Mouse (Mus musculus) forebrain, embryonic 10.5 days (tissue): ENCODE results near the gene Ctdsp1. TPM values are rescaled to one million over a fixed set of nuclear protein-coding genes. Genes with fewer than 3 reads are reported as not detected.

ENCODE experiments used
- DNase-seq: peaks from one replicate; pipeline ENCODE4 v3.0.0-alpha.2; 2017; ENCODE audit warnings: low spot score; ENCODE audit errors: extremely low spot score
- H3K27ac ChIP-seq: fragments of 300-500 bp; sonication (generic); 2 replicates; pipeline ENCODE4 v1.5.1; 2016; ENCODE audit warnings: mild to moderate bottlenecking
- H3K27me3 ChIP-seq: fragments of 300-500 bp; sonication (generic); 2 replicates; pipeline ENCODE4 v1.6.1; 2016; ENCODE audit warnings: mild to moderate bottlenecking; ENCODE audit not compliant: poor library complexity, severe bottlenecking
- H3K36me3 ChIP-seq: fragments of 300-500 bp; sonication (generic); replicated peaks from 2 replicates; pipeline ENCODE4 v1.6.1; 2016; ENCODE audit warnings: mild to moderate bottlenecking, moderate library complexity
- H3K4me1 ChIP-seq: fragments of 300-500 bp; sonication (generic); 2 replicates; pipeline ENCODE4 v1.6.1; 2016
- H3K4me3 ChIP-seq: fragments of 300-500 bp; sonication (generic); 2 replicates; pipeline ENCODE4 v1.5.1; 2016; ENCODE audit warnings: mild to moderate bottlenecking, moderate library complexity
- H3K9me3 ChIP-seq: fragments of 300-500 bp; sonication (generic); 2 replicates; pipeline ENCODE4 v1.6.1; 2016; ENCODE audit warnings: mild to moderate bottlenecking, moderate library complexity
- WGBS: fragments of 180-500 bp; shearing (Covaris S2); methylation state at CpG from one replicate; pipeline ENCODE4 v1.1.7; 2016; 5-methylcytosine and 5-hydroxymethylcytosine counted together
- polyA plus RNA-seq: library from polyadenylated mRNA; unstranded; fragments of >200 nt; fragmentation: Nextera tagmentation; extraction: Ambion mirVana; gene quantifications from 2 replicates; pipeline ENCODE4 v1.2.1, GENCODE M21; 2016

Ctdsp1 gene
- polyA plus RNA-seq = 38.0 and 38.2 TPM in 2 replicates

DNA sequence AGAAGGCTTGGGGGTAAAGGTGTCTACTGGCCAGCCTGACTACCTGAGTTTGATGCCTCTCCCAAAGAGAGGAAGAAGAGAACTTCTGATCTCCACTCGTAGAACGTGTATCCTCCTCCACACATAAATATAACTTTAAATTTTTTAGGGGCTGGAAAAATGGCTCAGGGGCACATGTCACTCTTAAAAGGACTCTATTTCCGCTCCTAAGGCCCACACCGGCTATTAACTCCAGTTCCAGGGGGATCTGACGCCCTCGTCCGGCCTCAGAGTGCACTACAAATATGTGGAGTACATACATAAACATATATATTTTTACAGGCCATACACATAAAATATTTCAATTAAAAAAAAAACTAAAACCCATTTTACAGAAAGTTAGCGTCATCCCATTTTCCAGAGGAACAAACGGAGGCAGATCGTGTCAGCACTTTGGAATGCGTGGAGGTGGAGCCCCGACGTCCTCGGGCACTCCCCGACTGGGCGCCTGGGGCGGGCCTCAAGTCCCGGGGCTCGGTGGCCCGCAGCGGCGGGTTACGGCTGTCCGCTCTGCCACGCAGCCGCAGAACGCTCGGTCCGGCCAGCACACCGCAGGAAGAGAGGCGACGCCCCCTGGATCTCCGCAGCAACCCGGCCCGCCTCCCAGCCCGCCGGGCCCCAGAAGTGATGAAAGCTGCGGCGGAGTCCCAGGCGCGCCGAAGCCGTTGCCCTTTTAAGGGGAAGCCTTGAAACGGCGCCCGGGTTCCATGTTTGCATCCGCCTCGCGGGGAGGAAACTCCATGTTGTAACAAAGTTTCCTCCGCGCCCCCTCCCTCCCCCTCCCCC lies at the start of gene Ctdsp1:
Gene Ctdsp1 (plus strand): TSS at position 586 of the 825 bp plus-strand sequence.
- peak; percentile 95 for DNase-seq
- H3K27ac ChIP-seq = peak within 1 kb of the TSS; percentile 98
- peak within 1 kb of the TSS; percentile 92 for H3K4me3 ChIP-seq
- H3K9me3 ChIP-seq = no peaks in the 10 kb centered on the region
- WGBS = 2% methylated on average over 50 of the region's 51 CpGs
- H3K27me3 ChIP-seq = peaks cover 30% of the 10 kb centered on the region
- peaks cover 23% of the 10 kb centered on the region for H3K36me3 ChIP-seq
- peaks cover 74% of the 10 kb centered on the region for H3K4me1 ChIP-seq

DNA sequence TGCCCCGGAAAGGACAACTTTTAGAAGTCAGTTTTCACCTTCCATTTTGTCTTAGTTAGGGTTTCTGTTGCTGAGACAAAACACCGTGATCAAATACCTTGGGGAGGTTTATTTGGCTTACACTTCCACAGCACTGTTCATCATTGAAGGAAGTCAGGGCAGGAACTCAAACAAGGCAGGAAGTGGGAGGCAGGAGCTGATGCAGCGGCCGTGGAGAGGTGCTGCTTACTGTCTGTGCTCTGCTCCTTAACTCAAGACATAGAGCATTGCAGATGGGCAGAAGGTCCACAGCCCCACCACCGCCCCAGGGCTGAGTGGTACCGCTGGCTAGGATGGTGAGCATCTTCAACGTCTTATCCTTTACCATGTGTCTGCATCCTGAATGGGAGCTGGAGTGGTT lies 49.4 kb upstream of the Ctdsp1 start:
- 92% methylated on average over 7 of the region's 7 CpGs for WGBS

GRCm38 (mm10) chr1:74342308-74342707 lies 49.0 kb upstream of the Ctdsp1 start:
- H3K4me1 ChIP-seq = peaks cover 17% of the 10 kb centered on the region
- 77% methylated on average over 1 of the region's 1 CpGs for WGBS

More for the DNA sequence above, 49.4 kb upstream of the Ctdsp1 start:
- Histone ChIP-seq H3K27ac (no peak overlapping the region), H3K4me1 (peaks cover 17% of the 10 kb centered on the region), H3K9me3 (peaks cover 3% of the 10 kb centered on the region; the same call in 1 of the 2 replicates), H3K27me3 (no peaks in the 10 kb centered on the region), H3K36me3 (peaks cover 6% of the 10 kb centered on the region), H3K4me3 (no peak overlapping the region)
- DNase-seq = no peak

DNA sequence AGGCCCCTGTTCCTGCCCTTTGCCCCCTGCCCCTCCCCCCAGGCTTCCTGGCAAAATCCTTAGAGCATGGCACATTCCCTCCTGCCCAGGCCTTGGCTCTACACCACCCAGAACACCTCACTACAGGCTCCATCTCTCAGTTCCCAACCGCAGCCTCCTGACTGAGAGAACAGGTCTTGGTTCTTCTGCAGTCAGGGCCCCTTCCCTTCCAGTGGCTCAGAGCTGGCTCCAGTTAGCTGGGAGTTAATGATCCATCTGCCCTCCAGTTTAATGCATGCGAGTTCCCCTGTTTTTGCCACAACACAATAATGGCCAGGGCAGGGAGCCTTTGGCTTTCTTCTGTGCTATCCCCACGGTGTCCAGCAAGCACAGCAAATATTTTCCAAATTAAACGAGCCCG lies 48.1 kb upstream of the Ctdsp1 start:
- DNase-seq = no peak
- H3K27me3 ChIP-seq = no peaks in the 10 kb centered on the region
- H3K4me3 ChIP-seq = no peak overlapping the region
- H3K27ac ChIP-seq = no peak overlapping the region
- peaks cover 3% of the 10 kb centered on the region; the same call in 1 of the 2 replicates for H3K9me3 ChIP-seq
- 75% methylated on average over 5 of the region's 5 CpGs for WGBS
- H3K36me3 ChIP-seq = peaks cover 12% of the 10 kb centered on the region
- peaks cover 16% of the 10 kb centered on the region for H3K4me1 ChIP-seq

More at GRCm38 (mm10) chr1:74342308-74342707, 49.0 kb upstream of the Ctdsp1 start:
- Histone ChIP-seq H3K27me3 (no peaks in the 10 kb centered on the region), H3K36me3 (peaks cover 6% of the 10 kb centered on the region), H3K4me3 (no peak overlapping the region), H3K27ac (no peak overlapping the region), H3K9me3 (peaks cover 3% of the 10 kb centered on the region; the same call in 1 of the 2 replicates)
- no peak for DNase-seq

DNA sequence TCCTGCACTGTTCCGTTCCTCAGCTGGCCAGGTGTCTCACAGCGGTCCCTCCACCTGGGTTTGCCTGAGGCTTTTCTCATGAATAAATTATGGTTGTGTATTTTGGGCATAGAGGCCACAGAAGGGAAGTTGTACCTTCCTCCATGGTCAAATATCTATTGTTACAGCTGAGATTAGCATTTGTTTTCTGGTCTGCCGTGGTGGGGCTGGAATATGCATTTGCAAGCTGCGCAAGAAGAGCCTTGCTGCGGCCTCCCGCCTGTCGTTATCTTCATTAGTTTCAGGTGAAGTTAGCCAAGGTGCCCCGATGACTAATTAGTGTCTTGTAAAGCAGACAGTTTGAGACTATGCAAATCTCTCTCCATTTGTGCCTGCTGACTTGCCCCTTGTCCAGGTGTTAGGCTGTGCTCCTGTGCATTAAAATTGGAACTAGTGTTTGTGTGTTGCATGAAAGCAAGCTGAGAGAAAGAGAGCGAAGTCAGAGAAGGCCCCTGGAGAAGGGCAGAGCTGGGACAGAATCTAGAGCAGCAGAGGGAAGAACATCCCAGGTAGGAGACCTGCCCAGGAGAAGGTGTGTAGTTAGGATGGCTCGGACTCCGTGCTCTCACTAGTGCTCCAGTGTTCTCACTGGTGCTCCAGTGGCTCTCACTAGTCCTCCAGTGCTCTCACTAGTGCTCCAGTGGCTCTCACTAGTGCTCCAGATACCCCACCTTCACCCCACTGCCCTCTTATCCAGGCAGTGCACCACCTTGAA lies 47.0 kb upstream of the Ctdsp1 start:
- Histone ChIP-seq H3K4me3 (no peak overlapping the region), H3K36me3 (peaks cover 23% of the 10 kb centered on the region), H3K27ac (no peak overlapping the region), H3K27me3 (no peaks in the 10 kb centered on the region), H3K9me3 (peaks cover 3% of the 10 kb centered on the region; the same call in 1 of the 2 replicates), H3K4me1 (peaks cover 11% of the 10 kb centered on the region)
- no peak for DNase-seq
- 88% methylated on average over 11 of the region's 11 CpGs for WGBS

- no peak overlapping the region for H3K27ac ChIP-seq
- 92% methylated on average over 13 of the region's 13 CpGs for WGBS
- no peaks in the 10 kb centered on the region for H3K9me3 ChIP-seq
- H3K4me3 ChIP-seq = no peak overlapping the region
- peaks cover 58% of the 10 kb centered on the region for H3K36me3 ChIP-seq
- H3K27me3 ChIP-seq = no peaks in the 10 kb centered on the region
- no peaks in the 10 kb centered on the region for H3K4me1 ChIP-seq
- DNase-seq = no peak
Observed at GRCm38 (mm10) chr1:74351185-74351769, 40.0 kb upstream of the Ctdsp1 start.

DNA sequence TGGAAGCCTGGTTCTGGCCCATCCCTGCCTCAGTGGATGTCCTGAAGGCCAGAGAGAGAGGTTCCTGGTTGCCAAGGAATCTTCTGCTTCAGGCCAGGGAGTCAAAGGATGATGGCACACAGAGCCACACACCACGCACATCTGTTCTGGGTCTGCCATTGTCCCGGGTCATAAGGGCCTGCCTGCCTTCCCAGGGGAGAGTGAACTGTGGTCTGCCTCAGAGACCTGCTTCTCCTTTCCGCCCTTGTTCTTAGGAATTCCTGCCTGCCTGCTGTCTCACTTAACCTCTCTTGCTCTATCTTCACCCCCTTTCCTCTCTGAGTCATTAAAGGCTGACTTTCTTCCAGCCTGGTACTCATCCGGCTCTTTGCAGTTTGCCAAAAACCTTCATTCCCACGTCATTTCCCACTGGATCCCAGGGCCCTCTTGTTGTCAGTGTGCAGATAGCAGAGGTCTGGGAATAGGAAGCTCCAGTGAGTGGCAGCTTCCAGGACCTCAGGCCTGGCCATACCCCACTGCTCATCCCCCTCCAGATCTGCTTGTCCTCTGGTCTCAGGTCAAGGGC lies 38.7 kb upstream of the Ctdsp1 start:
- H3K4me3 ChIP-seq = no peak overlapping the region
- 80% methylated on average over 5 of the region's 5 CpGs for WGBS
- no peak for DNase-seq
- no peaks in the 10 kb centered on the region for H3K9me3 ChIP-seq
- no peak overlapping the region for H3K27ac ChIP-seq
- H3K36me3 ChIP-seq = peaks cover 55% of the 10 kb centered on the region
- H3K4me1 ChIP-seq = no peaks in the 10 kb centered on the region
- H3K27me3 ChIP-seq = no peaks in the 10 kb centered on the region

DNA sequence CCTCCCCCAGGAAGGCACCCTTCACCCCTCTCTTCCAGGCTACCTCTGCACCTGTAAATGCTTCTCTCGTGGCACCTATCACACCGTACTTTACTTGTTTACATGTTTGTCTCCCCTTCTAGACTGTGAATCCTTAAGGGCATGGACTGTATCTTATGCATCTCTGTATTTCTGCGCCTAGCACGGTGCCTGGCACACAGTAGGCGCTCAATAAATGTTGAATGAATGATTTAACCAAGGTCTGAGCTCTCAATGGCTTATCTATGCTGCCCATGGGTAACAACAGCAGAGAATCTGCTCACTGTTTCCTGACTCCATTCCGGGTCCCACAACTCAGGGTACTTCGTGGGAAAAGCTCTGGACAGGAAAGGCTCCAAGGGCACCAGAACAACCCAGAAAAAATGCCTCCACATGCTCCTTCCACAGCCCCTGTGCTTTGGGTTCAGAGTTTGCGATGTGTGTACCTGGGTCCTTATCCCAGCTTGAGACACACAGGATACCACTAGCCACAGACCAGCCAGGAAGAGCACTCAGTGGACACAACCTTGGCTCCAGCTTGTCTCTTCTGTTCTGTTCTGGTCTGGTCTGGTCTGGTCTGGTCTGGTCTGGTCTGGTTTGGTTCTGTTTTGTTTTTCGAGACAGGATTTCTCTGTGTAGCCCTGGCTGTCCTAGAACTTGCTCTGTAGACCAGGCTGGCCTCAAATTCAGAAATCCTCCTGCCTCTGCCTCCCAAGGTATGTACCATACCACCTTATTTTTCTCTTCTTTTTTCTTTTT lies 37.7 kb upstream of the Ctdsp1 start:
- no peaks in the 10 kb centered on the region for H3K9me3 ChIP-seq
- peaks cover 47% of the 10 kb centered on the region for H3K36me3 ChIP-seq
- H3K27ac ChIP-seq = no peak overlapping the region
- no peak overlapping the region for H3K4me3 ChIP-seq
- H3K27me3 ChIP-seq = no peaks in the 10 kb centered on the region
- no peaks in the 10 kb centered on the region for H3K4me1 ChIP-seq
- no peak for DNase-seq
- 92% methylated on average over 9 of the region's 9 CpGs for WGBS

DNA sequence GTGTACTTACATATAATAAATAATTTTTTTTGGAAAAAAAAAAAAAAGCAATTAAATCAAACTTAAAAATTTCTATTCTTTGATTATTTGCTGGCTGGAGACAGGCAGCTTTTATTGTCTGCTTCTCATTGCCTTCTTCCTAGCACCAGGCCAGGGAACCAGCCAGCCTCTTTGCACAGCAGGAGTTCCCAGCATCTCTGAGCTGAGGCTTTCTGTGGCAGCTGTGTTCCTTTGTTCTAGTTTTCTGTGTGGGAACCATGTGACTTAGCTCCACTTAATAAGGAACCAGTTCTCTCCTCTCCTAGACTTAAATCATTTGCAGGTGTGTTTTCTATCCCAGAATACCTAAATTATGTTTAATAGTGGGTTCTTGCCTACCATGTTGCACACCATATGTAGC lies 33.8 kb upstream of the Ctdsp1 start:
- peaks cover 12% of the 10 kb centered on the region for H3K36me3 ChIP-seq
- peaks cover 7% of the 10 kb centered on the region for H3K4me1 ChIP-seq
- no peaks in the 10 kb centered on the region for H3K27me3 ChIP-seq
- H3K27ac ChIP-seq = no peak overlapping the region
- H3K4me3 ChIP-seq = no peak overlapping the region
- no peak for DNase-seq
- H3K9me3 ChIP-seq = no peaks in the 10 kb centered on the region

GRCm38 (mm10) chr1:74359952-74360517 lies 31.3 kb upstream of the Ctdsp1 start:
- Histone ChIP-seq H3K27me3 (no peaks in the 10 kb centered on the region), H3K4me3 (no peak overlapping the region), H3K9me3 (no peaks in the 10 kb centered on the region), H3K27ac (no peak overlapping the region), H3K4me1 (peaks cover 8% of the 10 kb centered on the region), H3K36me3 (no peaks in the 10 kb centered on the region)
- 90% methylated on average over 5 of the region's 5 CpGs for WGBS
- no peak for DNase-seq

DNA sequence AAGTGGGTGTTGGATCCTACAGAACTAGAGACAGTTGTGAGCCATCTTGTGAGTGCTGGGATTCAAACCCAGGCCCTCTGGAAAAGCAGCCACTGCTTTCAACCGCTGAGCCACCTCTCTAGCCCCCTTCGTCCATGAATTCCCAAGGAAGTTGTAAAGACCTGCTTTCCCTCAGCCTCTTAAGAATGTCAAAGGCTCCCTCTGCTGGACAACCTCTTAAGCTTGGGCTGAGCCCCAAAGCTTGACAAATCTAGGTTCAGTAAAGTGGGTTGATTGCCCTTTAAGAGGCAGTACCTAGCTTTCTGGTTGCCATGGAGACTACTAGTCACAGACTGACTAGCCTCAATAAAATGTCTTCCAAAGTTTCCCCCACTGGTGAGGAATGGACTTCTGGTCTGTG lies 29.5 kb upstream of the Ctdsp1 start, which contains the start of gene Catip:
Gene Catip (plus strand): TSS at position 297 of the 400 bp plus-strand sequence.
- no peak within 1 kb of the TSS; the same call in 1 of the 2 replicates for H3K27ac ChIP-seq
- 2% methylated on average over 2 of the region's 2 CpGs for WGBS

More for the DNA sequence above, 29.5 kb upstream of the Ctdsp1 start, which contains the start of gene Catip:
- Histone ChIP-seq H3K4me1 (peaks cover 8% of the 10 kb centered on the region), H3K4me3 (no peak within 1 kb of the TSS), H3K9me3 (no peaks in the 10 kb centered on the region), H3K36me3 (no peaks in the 10 kb centered on the region), H3K27me3 (0 out of 2 replicates have a peak, but pooled peaks cover 2% of the 10 kb centered on the region)
- DNase-seq = peak; percentile 66
